Mouse (Mus musculus) 416B (cell line): ENCODE results near the gene Pcnp.
"Not testable (repeated sequence)": the region's sequence is repeated elsewhere in the genome, so short reads cannot be mapped to it uniquely, and the experiment has no call there.

Source experiments
- DNase-seq: peaks from one replicate; pipeline ENCODE4 v3.0.0; 2011; ENCODE audit warnings: low read depth

The Pcnp gene

DNA sequence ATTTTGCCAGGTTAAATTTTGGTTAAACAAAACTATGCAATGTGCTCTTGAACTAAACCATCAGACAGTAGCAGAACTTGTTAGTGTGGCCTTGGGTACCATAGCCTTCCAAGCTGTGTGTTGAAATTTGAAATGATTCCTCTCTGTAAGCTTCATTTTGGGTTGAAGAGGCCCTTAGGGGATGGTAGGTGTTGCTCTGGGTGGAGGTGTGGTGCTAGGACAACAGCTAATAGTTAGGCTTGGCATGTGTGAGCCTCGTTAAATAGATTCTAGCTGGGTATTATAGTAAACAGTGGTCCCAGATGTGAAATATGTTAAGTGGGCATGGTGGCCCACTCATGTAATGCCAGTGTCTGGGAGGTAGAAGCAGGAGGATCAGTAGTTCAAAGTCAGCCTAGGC is 62.3 kb downstream of the Pcnp start:
- DNase-seq: no peak

- DNase-seq: peak; percentile 97
Measured at GRCm38 (mm10) chr16:55966212-55966871, 63.2 kb downstream of the Pcnp start, which contains the start of gene Rpl24. Gene Rpl24, plus strand, starts transcription at chr16:55966275.

DNA sequence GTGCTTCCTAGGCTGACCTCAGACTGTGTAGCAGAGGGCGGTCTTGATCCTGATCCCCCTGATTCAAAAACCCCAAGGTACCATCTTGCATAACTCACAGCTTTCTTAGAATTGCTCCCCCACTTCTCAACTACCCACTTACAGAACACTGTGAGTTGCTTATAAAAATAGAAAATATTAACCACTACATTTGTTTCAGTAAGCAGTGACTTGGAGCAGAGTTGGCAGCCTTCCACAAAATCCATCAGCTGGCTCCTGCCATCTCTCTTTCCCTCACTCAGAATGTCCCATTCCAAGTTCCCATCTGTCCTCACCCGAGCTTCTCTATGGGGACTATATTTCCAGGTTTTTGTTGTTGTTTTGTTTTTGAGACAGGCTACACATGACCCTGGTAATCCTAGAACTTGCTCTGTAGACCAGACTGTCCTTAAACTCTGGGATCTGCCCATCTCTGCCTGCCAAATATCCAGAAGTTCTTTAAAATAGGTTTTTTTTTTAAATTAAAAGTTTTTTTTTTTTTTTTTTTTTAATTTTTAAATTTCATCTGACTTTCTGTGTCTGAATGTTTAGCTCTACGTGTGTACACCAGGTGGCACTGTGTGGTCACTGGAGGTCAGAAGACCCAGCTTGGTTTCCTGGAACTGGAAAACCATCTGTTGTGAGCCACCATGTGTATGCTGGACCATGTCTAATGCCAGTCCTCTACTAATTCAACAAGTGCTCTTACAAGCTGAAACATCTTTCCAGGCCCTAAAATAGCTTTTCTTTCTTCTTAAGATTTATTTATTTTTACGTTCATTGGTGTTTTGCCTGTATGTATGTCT is 65.2 kb downstream of the Pcnp start:
- peak; percentile 89 for DNase-seq

DNA sequence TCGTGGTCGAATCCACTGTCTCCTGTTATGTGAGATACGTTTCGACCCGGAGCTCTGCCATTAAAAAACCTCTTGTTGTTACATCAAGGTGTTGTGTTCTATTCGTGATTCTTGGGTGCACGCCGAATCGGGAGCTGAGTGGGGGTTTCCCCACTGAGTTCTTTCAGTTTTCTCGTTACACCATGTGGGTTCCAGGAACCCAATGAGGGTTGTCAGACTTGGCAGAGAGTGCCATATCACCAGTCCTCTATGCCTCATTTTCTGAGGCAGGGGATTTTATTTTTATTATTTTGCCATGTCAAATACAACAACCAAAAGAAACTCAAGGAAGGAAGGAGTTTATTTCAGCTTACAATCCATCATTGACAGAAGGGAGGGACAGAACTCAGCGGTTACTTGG is 66.5 kb downstream of the Pcnp start:
- not testable (repeated sequence) for DNase-seq
